Mouse (Mus musculus) CD4-positive naive resting alpha-beta T cell, adult 57 days (primary cell): Measurements from ENCODE around the gene Olfr804. TPM values are rescaled to one million over a fixed set of nuclear protein-coding genes. Genes with fewer than 3 reads are reported as not detected.

Source experiments
- total RNA-seq: library from RNA; stranded (reverse); gene quantifications from one replicate; pipeline ENCODE4 v1.2.4, GENCODE M21; 2023

The Olfr804 gene
- not detected for total RNA-seq

DNA sequence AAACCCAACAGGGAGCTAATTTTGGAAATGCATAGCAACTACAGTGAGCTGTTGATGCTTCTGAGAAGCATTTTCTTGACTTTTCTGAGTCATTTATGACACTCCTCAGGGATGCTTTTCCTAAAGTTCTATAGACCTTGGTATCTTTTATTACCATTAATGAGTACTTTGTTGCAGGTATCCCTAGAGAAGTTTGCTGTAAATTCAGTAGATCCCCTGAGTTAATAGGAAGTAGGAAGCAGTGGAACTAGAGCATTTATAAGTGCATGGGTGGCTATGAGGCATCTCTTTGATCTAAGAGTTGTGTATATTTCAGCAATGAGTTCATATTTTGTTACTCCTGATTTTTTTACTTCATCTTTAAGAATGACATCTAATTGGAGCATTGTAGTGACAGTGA is at the start of gene Olfr804:
Gene Olfr804, plus strand, starts transcription at position 301 of the 400 bp plus-strand sequence.

DNA sequence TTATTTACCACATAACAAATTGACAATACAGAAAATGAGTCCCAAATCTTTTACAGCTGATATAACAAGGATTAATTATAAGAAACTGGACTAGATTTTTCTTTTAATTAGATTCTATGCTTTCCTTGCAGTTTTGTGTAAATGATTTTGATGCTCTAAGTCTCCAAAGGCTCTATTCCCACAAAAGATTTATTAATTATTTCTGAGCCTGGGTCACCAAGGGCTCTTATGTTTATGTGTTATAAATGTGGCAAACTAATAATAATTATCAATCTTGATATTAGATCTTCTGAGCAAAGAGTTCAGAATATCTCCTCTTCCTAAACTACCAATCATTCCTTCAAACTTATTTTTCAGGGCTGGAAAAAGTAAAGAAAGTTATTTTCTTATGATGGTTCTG is 45.6 kb upstream of the Olfr804 start, which contains the start of gene Olfr800:
Gene Olfr800, plus strand, starts transcription at position 301 of the 400 bp plus-strand sequence.

DNA sequence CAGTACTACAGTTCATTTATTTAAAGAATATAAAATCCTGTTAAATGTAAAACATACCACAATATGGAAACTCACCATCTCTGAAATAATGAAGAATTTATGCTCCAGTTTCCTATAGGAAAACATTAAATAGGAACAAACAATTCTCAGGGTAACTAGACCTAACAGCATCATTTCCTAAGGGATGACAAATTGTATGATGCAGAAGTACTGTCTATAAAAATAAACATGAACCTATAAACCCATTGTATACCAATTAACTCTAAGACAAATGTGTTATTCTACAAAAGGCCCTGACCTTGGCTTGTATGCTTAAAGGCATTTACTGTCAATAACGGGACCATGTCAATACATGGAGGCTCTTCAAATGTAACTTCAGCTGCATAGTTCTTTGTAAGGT is 29.2 kb upstream of the Olfr804 start, which contains the start of gene Olfr801:
Gene Olfr801, minus strand, starts transcription at position 101 of the 400 bp plus-strand sequence.

DNA sequence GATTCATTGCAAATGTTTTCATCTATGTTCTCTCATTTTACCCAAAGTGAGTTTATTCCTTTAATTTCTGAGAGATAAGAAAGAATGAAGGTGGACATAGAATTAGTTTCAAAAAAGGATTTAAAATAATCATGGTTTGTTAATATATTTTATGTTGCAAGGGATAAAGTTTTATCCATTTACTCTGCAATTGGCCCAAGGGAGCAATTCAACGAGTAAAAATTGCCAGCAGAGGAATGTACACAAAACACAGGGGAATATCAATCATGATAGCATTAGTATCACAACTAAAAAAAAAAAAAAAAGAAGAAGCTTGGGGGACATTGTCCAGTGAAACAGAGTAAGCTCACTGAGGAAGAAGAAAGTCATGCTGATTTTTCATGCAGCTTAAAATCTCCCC is 14.9 kb upstream of the Olfr804 start, which contains the start of gene Olfr802:
Gene Olfr802, minus strand, starts transcription at position 101 of the 400 bp plus-strand sequence.

DNA sequence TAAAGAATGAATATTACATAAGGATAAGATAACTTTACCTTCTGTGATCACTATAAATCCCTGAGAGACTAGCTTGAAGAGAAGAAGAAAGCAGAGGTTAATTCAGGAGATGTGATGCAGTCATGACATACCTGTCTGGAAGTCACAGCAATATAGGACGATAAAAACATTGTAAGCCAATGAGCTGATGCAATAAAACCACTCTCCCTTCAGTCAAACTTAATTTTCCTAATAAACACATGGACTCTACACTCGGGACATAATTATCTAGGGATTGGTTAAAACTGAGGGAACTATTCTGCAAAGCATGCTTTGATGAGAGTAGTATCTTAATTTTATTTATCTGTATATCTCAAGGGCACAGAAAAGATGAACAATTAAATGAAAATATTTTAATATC is 8.8 kb upstream of the Olfr804 start, which contains the start of gene Olfr803:
Gene Olfr803, minus strand, starts transcription at position 101 of the 400 bp plus-strand sequence.

DNA sequence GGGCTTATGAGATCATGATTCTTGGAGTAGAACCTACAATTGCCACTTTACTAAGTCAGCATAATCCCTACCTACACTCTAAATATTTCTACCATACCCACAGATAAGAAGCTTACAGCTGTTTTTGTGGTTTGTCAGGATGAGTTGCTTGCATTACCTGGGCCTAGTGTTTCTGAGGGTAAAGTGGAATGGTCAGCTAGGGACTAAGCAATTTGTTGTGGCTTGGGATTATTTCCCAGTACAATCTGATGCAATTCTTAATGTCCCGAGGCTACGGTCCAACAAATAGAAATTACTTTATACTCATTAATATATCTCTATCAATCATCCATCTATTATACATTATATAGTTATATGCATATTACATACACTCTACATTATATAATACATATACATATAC is 26.3 kb downstream of the Olfr804 start, which contains the start of gene Olfr805:
Gene Olfr805, minus strand, starts transcription at position 101 of the 400 bp plus-strand sequence.

DNA sequence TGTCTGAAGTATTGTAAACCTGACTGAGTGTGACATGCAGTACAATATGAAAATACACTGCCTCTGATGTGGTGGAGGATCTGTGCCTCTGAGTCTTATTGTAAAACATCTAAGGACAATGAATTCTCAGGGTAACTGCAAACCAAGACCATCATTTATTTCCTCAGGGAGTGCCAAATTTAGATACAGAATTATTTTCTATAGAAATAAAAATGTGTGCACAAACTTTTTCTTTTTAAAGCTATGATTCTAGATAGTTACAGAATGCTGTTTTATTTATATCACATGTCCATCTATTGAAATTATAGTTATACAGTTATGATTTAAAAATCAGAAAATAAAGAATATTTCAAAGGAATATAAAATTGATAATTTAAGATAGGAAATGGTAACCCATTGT is 38.8 kb downstream of the Olfr804 start, which contains the start of gene Olfr806:
Gene Olfr806, minus strand, starts transcription at position 101 of the 400 bp plus-strand sequence.

DNA sequence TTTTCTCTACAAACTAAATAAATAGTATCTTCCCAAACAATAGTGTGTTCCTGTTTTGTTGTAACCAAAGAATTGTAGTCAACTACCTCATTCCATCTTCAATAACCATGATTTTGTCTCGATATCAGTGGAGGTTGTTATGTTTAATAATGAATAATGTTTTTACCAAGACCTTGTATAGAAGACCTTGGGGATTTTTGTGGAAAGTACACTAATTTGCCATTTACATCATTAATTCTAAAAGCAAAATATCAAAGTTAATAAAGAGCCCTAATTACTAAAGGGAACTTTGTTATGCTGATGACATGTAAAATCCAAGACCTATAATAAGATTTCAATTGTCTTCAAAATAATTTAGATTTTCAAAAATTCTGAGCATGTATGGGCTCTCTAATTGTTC is 54.7 kb downstream of the Olfr804 start, which contains the start of gene Olfr807:
Gene Olfr807, minus strand, starts transcription at position 101 of the 400 bp plus-strand sequence.

Other genes with a start within 250 kb of the Olfr804 start
- not detected for gene Olfr787, start 241.3 kb upstream of the Olfr804 start, total RNA-seq
- not detected for gene Olfr788, start 232.2 kb upstream of the Olfr804 start, total RNA-seq
- gene Olfr789, start 218.5 kb upstream of the Olfr804 start, total RNA-seq, result not detected
- not detected for gene Olfr790, start 204.7 kb upstream of the Olfr804 start, total RNA-seq
- not detected for gene Olfr791, start 181.4 kb upstream of the Olfr804 start, total RNA-seq
- gene Olfr792, start 164.0 kb upstream of the Olfr804 start, total RNA-seq, result not detected
- gene Olfr794, start 135.6 kb upstream of the Olfr804 start, total RNA-seq, result not detected
- gene Olfr796, start 90.6 kb upstream of the Olfr804 start, total RNA-seq, result not detected
- not detected for gene Olfr798, start 75.3 kb upstream of the Olfr804 start, total RNA-seq
- gene Olfr799, start 65.7 kb upstream of the Olfr804 start, total RNA-seq, result not detected
- not detected for gene Olfr800, start 45.5 kb upstream of the Olfr804 start, total RNA-seq
- not detected for gene Olfr801, start 29.3 kb upstream of the Olfr804 start, total RNA-seq
- not detected for gene Olfr802, start 15.0 kb upstream of the Olfr804 start, total RNA-seq
- gene Olfr803, start 8.9 kb upstream of the Olfr804 start, total RNA-seq, result not detected
- gene Olfr805, start 26.2 kb downstream of the Olfr804 start, total RNA-seq, result not detected
- not detected for gene Olfr806, start 38.7 kb downstream of the Olfr804 start, total RNA-seq
- not detected for gene Olfr807, start 54.6 kb downstream of the Olfr804 start, total RNA-seq
- gene Olfr808, start 62.3 kb downstream of the Olfr804 start, total RNA-seq, result not detected
- not detected for gene Olfr809, start 71.4 kb downstream of the Olfr804 start, total RNA-seq
- not detected for gene Olfr810, start 91.7 kb downstream of the Olfr804 start, total RNA-seq
- gene Olfr811, start 101.2 kb downstream of the Olfr804 start, total RNA-seq, result not detected
- gene Olfr812, start 142.9 kb downstream of the Olfr804 start, total RNA-seq, result not detected
- gene Olfr813, start 152.2 kb downstream of the Olfr804 start, total RNA-seq, result not detected
- gene Olfr814, start 176.6 kb downstream of the Olfr804 start, total RNA-seq, result not detected
- gene Olfr815, start 202.7 kb downstream of the Olfr804 start, total RNA-seq, result not detected
- gene Olfr816, start 212.4 kb downstream of the Olfr804 start, total RNA-seq, result not detected
- gene Olfr818, start 245.9 kb downstream of the Olfr804 start, total RNA-seq, result not detected